Mouse (Mus musculus): ENCODE measurements around the gene Tmem41a. TPM values are rescaled to one million over a fixed set of nuclear protein-coding genes. Genes with fewer than 3 reads are reported as not detected.
"Not testable (repeated sequence)": the region's sequence is repeated elsewhere in the genome, so short reads cannot be mapped to it uniquely, and the experiment has no call there.

The Tmem41a gene
- polyA plus RNA-seq, 1 experiment from 2014 or later = 24.6 TPM

DNA sequence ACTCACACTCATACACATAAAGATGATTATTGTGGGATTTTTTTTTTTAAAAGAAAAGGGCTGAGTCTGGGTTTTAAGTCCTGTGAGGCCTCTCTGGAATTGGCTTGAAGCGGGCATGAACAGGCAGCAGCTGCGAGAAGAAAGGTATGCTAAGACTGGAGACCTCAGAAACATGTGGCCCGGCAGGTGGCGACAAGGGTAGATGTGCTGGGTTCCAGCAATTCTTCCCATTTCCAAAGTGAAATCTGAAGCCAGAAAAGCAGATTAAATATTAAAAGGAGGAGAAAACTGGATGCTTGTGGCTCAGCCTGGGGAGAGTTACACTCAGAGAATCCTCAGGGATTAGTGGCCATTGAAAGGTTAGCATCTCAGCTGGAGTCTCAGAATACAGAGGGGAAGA lies 24.1 kb upstream of the Tmem41a start:
- no peak overlapping the region for H3K9ac ChIP-seq
- H3K4me2 ChIP-seq = no peak overlapping the region
- 71% methylated on average over 4 of the region's 4 CpGs for WGBS
- H3K27me3 ChIP-seq = peaks cover 13% of the 10 kb centered on the region
- H3K4me1 ChIP-seq = peaks cover 6% of the 10 kb centered on the region; the same call in 1 of the 2 replicates
- ATAC-seq (replicated peaks; ENCODE audit: low FRiP score) = no peak
- H3K27ac ChIP-seq = no peak overlapping the region
- no peaks in the 10 kb centered on the region for H3K9me3 ChIP-seq (replicated peaks)
- H3K36me3 ChIP-seq = no peaks in the 10 kb centered on the region
- no peak overlapping the region for H3K4me3 ChIP-seq (replicated peaks)

DNA sequence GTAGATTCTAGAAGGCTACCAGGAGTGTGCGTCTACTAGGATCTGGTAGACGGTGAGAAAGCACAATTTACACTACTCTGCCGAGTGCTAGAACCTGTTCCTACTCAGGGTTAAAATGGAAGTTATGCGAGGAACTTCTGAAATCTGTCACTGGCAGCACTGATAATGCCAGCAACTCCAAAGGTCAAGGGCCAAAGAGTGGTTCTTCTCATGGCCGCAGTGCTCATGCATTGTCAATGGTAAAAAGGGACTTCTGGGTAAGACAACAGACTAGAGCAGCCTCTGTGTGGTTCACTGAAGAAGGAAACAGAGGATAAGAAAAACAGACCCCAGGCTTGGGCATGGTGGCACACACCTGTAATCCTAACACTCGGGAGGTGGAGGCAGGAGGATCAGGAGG lies 23.2 kb upstream of the Tmem41a start:
- Histone ChIP-seq H3K4me2 (no peak overlapping the region), H3K36me3 (no peaks in the 10 kb centered on the region), H3K9ac (no peak overlapping the region), H3K4me3 (replicated peaks) (no peak overlapping the region), H3K4me1 (no peaks in the 10 kb centered on the region), H3K9me3 (replicated peaks) (no peaks in the 10 kb centered on the region), H3K27ac (no peak overlapping the region), H3K27me3 (peaks cover 5% of the 10 kb centered on the region)
- WGBS = 84% methylated on average over 6 of the region's 6 CpGs
- ATAC-seq (replicated peaks; ENCODE audit: low FRiP score) = no peak

DNA sequence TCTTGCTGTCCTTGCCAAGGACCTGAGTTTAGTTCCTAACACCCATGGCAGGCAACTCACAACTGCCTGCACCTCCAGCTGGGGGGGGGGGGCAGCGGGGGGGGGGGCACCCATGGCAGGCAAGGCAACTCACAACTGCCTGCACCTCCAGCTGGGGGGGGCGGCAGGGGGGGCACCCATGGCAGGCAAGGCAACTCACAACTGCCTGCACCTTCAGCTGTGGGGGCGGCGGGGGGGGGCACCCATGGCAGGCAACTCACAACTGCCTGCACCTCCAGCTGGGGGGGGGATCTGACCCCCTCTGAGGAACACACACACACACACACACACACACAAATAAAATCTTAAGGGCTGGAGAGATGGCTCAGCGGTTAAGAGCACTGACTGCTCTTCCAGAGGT lies 22.5 kb upstream of the Tmem41a start:
- Histone ChIP-seq H3K4me3 (replicated peaks) (no peak overlapping the region), H3K36me3 (no peaks in the 10 kb centered on the region), H3K4me2 (no peak overlapping the region), H3K9me3 (replicated peaks) (no peaks in the 10 kb centered on the region), H3K27ac (no peak overlapping the region), H3K4me1 (no peaks in the 10 kb centered on the region), H3K9ac (no peak overlapping the region), H3K27me3 (no peaks in the 10 kb centered on the region)
- ATAC-seq (replicated peaks; ENCODE audit: low FRiP score) = no peak
- 82% methylated on average over 5 of the region's 5 CpGs for WGBS

GRCm38 (mm10) chr16:21965576-21965975 lies 18.2 kb upstream of the Tmem41a start:
- no peaks in the 10 kb centered on the region for H3K9me3 ChIP-seq (replicated peaks)
- no peak overlapping the region for H3K4me3 ChIP-seq (replicated peaks)
- H3K36me3 ChIP-seq = no peaks in the 10 kb centered on the region
- H3K27me3 ChIP-seq = no peaks in the 10 kb centered on the region
- WGBS = 75% methylated on average over 3 of the region's 3 CpGs
- no peak overlapping the region for H3K4me2 ChIP-seq
- H3K27ac ChIP-seq = no peak overlapping the region
- no peak for ATAC-seq (replicated peaks; ENCODE audit: low FRiP score)
- no peaks in the 10 kb centered on the region for H3K4me1 ChIP-seq
- H3K9ac ChIP-seq = no peak overlapping the region

DNA sequence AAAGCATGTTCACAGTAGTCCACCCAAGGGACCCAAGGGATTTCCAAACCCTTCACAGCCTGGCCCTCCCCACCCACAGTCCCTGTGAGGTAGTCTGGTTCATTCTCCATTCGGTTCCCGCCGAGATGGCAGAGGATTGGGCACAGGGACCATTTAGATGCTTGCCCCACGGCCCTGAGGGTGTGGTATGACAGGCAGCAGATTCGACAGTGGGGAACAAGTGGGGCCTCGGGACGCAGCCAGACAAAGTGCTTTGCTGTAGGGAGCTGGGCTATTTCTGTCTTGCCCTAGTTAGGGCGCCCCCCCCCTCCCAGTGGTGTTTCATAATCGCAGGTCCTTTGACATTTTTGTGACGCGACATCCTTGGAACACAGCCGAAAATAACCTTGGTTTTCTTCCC lies 8.2 kb upstream of the Tmem41a start:
- Histone ChIP-seq H3K27ac (no peak overlapping the region), H3K9ac (no peak overlapping the region), H3K4me1 (no peaks in the 10 kb centered on the region), H3K4me3 (replicated peaks) (no peak overlapping the region), H3K27me3 (no peaks in the 10 kb centered on the region), H3K36me3 (no peaks in the 10 kb centered on the region), H3K9me3 (replicated peaks) (no peaks in the 10 kb centered on the region), H3K4me2 (no peak overlapping the region)
- WGBS = 88% methylated on average over 12 of the region's 12 CpGs
- no peak for ATAC-seq (replicated peaks; ENCODE audit: low FRiP score)

- no peaks in the 10 kb centered on the region for H3K27me3 ChIP-seq
- no peak overlapping the region for H3K9ac ChIP-seq
- no peak for ATAC-seq (replicated peaks; ENCODE audit: low FRiP score)
- H3K4me2 ChIP-seq = no peak overlapping the region
- WGBS = 80% methylated on average over 13 of the region's 13 CpGs
- no peaks in the 10 kb centered on the region for H3K4me1 ChIP-seq
- no peak overlapping the region for H3K27ac ChIP-seq
- no peaks in the 10 kb centered on the region for H3K9me3 ChIP-seq (replicated peaks)
- H3K4me3 ChIP-seq (replicated peaks) = no peak overlapping the region
- H3K36me3 ChIP-seq = peaks cover 13% of the 10 kb centered on the region
These were observed 18.9 kb downstream of the Tmem41a start for GRCm38 (mm10) chr16:21928471-21928870.

- Histone ChIP-seq H3K9ac (no peak overlapping the region), H3K4me3 (replicated peaks) (no peak overlapping the region), H3K9me3 (replicated peaks) (no peaks in the 10 kb centered on the region), H3K4me2 (no peak overlapping the region), H3K36me3 (0 out of 2 replicates have a peak, but pooled peaks cover 5% of the 10 kb centered on the region), H3K4me1 (no peaks in the 10 kb centered on the region), H3K27me3 (no peaks in the 10 kb centered on the region), H3K27ac (no peak overlapping the region)
- WGBS = 76% methylated on average over 7 of the region's 7 CpGs
- no peak for ATAC-seq (replicated peaks; ENCODE audit: low FRiP score)
These were observed 30.7 kb downstream of the Tmem41a start for GRCm38 (mm10) chr16:21916681-21917080.

DNA sequence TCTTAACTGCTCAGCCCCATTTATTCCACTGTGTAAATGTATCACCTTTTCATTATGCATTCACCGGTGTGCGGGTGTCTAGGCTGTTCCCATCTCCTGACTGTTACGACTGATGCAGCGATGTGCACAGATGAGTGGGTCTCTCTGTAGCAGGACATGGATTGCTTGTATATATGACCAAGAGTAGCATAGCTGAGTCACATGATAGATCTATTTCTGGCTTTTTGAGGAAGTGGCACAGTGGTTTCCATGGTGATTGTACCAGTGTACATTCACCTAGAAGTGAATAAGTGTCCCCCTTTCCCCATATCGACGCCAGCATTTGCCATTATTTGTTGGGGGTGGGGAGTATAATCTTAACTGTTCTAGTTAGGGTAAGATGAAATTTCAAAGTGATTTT lies 34.0 kb downstream of the Tmem41a start:
- no peaks in the 10 kb centered on the region for H3K4me1 ChIP-seq
- WGBS = 87% methylated on average over 6 of the region's 6 CpGs
- no peaks in the 10 kb centered on the region for H3K27me3 ChIP-seq
- H3K9me3 ChIP-seq (replicated peaks) = no peaks in the 10 kb centered on the region
- ATAC-seq (replicated peaks; ENCODE audit: low FRiP score) = no peak
- no peak overlapping the region for H3K9ac ChIP-seq
- no peak overlapping the region for H3K4me2 ChIP-seq
- H3K4me3 ChIP-seq (replicated peaks) = no peak overlapping the region
- H3K27ac ChIP-seq = no peak overlapping the region
- 0 out of 2 replicates have a peak, but pooled peaks cover 4% of the 10 kb centered on the region for H3K36me3 ChIP-seq

DNA sequence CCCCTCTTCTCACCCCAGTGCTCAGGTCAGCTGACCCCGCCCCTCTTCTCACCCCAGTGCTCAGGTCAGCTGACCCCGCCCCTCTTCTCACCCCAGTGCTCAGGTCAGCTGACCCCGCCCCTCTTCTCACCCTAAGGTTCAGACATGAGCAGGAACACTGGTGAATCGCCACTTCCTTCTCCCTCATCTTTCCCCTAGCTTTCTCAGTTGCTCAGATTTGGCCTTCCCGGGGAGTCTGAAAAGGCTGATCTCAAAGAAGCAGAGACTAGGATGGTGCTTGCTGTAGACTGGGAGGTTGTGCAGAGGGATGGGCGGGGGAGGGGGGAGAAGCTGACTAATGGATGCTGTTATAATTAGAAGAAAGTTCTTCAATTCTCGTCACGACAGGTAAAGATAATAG lies 38.4 kb downstream of the Tmem41a start:
- not testable (repeated sequence) for H3K4me3 ChIP-seq (replicated peaks); ATAC-seq (replicated peaks; ENCODE audit: low FRiP score); H3K4me2 ChIP-seq; H3K9me3 ChIP-seq (replicated peaks); H3K27ac ChIP-seq; H3K4me1 ChIP-seq; H3K27me3 ChIP-seq; H3K9ac ChIP-seq; H3K36me3 ChIP-seq
- WGBS = 36% methylated on average over 7 of the region's 8 CpGs

- H3K4me3 ChIP-seq (replicated peaks) = no peak overlapping the region
- no peaks in the 10 kb centered on the region for H3K4me1 ChIP-seq
- no peaks in the 10 kb centered on the region for H3K9me3 ChIP-seq (replicated peaks)
- H3K9ac ChIP-seq = no peak overlapping the region
- H3K27ac ChIP-seq = no peak overlapping the region
- ATAC-seq (replicated peaks; ENCODE audit: low FRiP score) = no peak
- WGBS = 92% methylated on average over 6 of the region's 6 CpGs
- no peaks in the 10 kb centered on the region for H3K27me3 ChIP-seq
- no peaks in the 10 kb centered on the region for H3K36me3 ChIP-seq
- no peak overlapping the region for H3K4me2 ChIP-seq
These were observed 40.5 kb downstream of the Tmem41a start for GRCm38 (mm10) chr16:21906902-21907301.

GRCm38 (mm10) chr16:21905996-21906395 lies 41.4 kb downstream of the Tmem41a start:
- ATAC-seq (replicated peaks; ENCODE audit: low FRiP score) = no peak
- no peaks in the 10 kb centered on the region for H3K36me3 ChIP-seq
- no peaks in the 10 kb centered on the region for H3K27me3 ChIP-seq
- H3K4me3 ChIP-seq (replicated peaks) = no peak overlapping the region
- WGBS = 86% methylated on average over 7 of the region's 7 CpGs
- no peaks in the 10 kb centered on the region for H3K9me3 ChIP-seq (replicated peaks)
- no peak overlapping the region for H3K9ac ChIP-seq
- no peaks in the 10 kb centered on the region for H3K4me1 ChIP-seq
- no peak overlapping the region for H3K27ac ChIP-seq
- H3K4me2 ChIP-seq = no peak overlapping the region

DNA sequence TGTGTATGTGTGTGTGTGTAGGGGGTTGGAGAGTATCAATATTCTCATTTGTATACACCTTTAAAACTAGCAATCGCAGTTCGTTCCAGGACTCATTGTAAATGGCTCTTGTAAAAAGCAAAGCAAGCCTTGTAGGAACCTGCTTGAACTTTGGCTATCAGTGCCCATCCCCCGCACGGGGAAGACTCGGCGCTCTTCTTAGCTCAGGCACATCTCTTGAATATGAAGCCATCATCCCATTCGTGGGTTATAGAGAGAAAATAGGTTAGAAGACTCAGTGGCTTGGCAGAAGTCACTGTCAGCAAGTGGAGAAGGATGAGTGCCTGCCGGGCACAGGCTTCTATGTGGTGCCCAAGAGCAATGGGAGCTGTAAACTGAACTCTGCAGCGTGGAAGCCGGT lies 42.7 kb downstream of the Tmem41a start:
- Histone ChIP-seq H3K9me3 (replicated peaks) (no peaks in the 10 kb centered on the region), H3K27me3 (no peaks in the 10 kb centered on the region), H3K4me3 (replicated peaks) (no peak overlapping the region), H3K4me2 (no peak overlapping the region), H3K27ac (no peak overlapping the region), H3K36me3 (no peaks in the 10 kb centered on the region), H3K9ac (no peak overlapping the region), H3K4me1 (no peaks in the 10 kb centered on the region)
- no peak for ATAC-seq (replicated peaks; ENCODE audit: low FRiP score)
- WGBS = 87% methylated on average over 10 of the region's 10 CpGs

DNA sequence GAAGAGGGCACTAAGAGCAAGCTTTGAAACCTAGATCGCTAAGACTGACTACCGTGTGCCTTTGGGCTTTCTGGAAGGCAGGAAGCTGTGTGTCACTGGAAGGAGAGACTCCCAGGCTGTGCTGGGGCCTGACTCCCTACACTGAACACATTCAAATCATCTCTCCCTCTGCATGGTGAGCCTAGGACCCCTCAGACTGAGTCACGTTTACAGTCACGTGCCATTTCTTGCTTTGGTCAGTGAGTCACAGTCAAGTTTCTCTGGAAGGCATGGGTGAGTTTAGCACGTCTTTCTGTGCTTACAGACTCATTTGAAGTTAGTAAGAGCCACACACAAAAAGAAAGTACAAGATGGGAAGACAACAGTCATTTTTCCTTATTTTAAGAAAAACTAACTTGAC lies 46.1 kb downstream of the Tmem41a start:
- ATAC-seq (replicated peaks; ENCODE audit: low FRiP score) = no peak
- Histone ChIP-seq H3K4me3 (replicated peaks) (no peak overlapping the region), H3K27me3 (no peaks in the 10 kb centered on the region), H3K36me3 (no peaks in the 10 kb centered on the region), H3K9ac (no peak overlapping the region), H3K27ac (no peak overlapping the region), H3K9me3 (replicated peaks) (no peaks in the 10 kb centered on the region), H3K4me2 (no peak overlapping the region), H3K4me1 (no peaks in the 10 kb centered on the region)
- 72% methylated on average over 5 of the region's 5 CpGs for WGBS

Measured in kidney, embryonic 15.5 days (tissue).